Mouse (Mus musculus): ENCODE measurements around the gene Tes. TPM values are rescaled to one million over a fixed set of nuclear protein-coding genes. Genes with fewer than 3 reads are reported as not detected.
A peak's percentile ranks its signal among the peaks of the same experiment; 100 is the strongest.

Tes gene
- polyA plus RNA-seq, 1 experiment from 2014 or later, result 70.8 TPM

- no peak for ATAC-seq (replicated peaks; ENCODE audit: low FRiP score, low read depth)
These were observed 29.7 kb upstream of the Tes start for GRCm38 (mm10) chr6:17035228-17035627.

GRCm38 (mm10) chr6:17051432-17052025, 13.4 kb upstream of the Tes start:
- Histone ChIP-seq H3K4me1 (replicated peaks; ENCODE audit: insufficient read depth, low read length) (no peaks in the 10 kb centered on the region), H3K27ac (no peak overlapping the region), H3K27me3 (ENCODE audit: insufficient read depth, low read length) (no peaks in the 10 kb centered on the region), H3K9ac (ENCODE audit: low read depth, low read length) (no peak overlapping the region), H3K4me2 (ENCODE audit: low read length) (no peak overlapping the region), H3K4me3 (replicated peaks; ENCODE audit: low read depth, low read length) (no peak overlapping the region), H3K9me3 (replicated peaks; ENCODE audit: low read length) (no peaks in the 10 kb centered on the region), H3K36me3 (ENCODE audit: insufficient read depth, low read length) (no peaks in the 10 kb centered on the region)
- DNase-seq (ENCODE audit: low spot score) (no peak), ATAC-seq (replicated peaks; ENCODE audit: low FRiP score, low read depth) (no peak)
- WGBS, result 68% methylated on average over 4 of the region's 4 CpGs
- TF ChIP-seq CTCF (IDR thresholded peaks at IDR 0.05; ENCODE audit: low read depth), result no peak

More at GRCm38 (mm10) chr6:17035228-17035627, 29.7 kb upstream of the Tes start:
- Histone ChIP-seq H3K4me3 (replicated peaks; ENCODE audit: low read depth, low read length) (no peak overlapping the region), H3K27ac (no peak overlapping the region), H3K27me3 (ENCODE audit: insufficient read depth, low read length) (no peaks in the 10 kb centered on the region), H3K4me2 (ENCODE audit: low read length) (no peak overlapping the region), H3K36me3 (ENCODE audit: insufficient read depth, low read length) (no peaks in the 10 kb centered on the region), H3K9ac (ENCODE audit: low read depth, low read length) (no peak overlapping the region), H3K9me3 (replicated peaks; ENCODE audit: low read length) (no peaks in the 10 kb centered on the region), H3K4me1 (replicated peaks; ENCODE audit: insufficient read depth, low read length) (no peaks in the 10 kb centered on the region)
- DNase-seq (ENCODE audit: low spot score), result no peak
- TF ChIP-seq CTCF (IDR thresholded peaks at IDR 0.05; ENCODE audit: low read depth), result no peak

DNA sequence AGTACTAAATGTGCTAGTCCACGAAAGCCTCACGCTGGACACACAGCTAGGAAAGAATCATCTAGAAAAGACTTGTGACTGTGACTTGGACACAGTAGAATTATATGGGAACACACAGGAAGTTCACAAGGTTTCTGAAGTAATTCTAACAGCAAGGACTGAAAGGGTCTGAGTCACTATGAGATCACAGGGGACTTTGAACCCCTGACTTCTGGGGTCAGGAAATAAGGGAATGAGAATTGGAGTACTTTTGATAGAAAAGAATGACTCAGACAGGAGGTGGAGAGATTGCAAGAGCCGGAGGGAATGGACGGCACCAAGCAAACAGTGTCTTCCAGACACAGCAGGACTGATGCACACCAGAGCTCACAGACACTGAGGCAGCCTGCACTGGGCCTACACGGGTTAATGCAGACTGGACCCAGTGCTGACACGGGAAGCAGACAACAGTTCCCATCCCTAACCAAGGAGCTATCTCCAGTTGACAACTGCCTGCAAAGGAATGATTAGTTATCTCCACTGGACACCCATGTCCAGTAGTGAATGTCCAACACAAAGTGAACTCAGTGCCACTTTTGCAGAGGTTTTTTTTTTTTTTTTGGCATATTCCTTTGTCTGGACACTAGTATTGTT, 11.8 kb upstream of the Tes start:
- H3K4me3 ChIP-seq (replicated peaks; ENCODE audit: low read depth, low read length), result no peak overlapping the region
- 64% methylated on average over 6 of the region's 6 CpGs for WGBS
- H3K9me3 ChIP-seq (replicated peaks; ENCODE audit: low read length), result no peaks in the 10 kb centered on the region
- ATAC-seq (replicated peaks; ENCODE audit: low FRiP score, low read depth) (peak; percentile 25; the same call in 1 of the 2 replicates), DNase-seq (ENCODE audit: low spot score) (no peak)
- TF ChIP-seq CTCF (IDR thresholded peaks at IDR 0.05; ENCODE audit: low read depth), result no peak
- H3K9ac ChIP-seq (ENCODE audit: low read depth, low read length), result no peak overlapping the region
- H3K4me1 ChIP-seq (replicated peaks; ENCODE audit: insufficient read depth, low read length), result no peaks in the 10 kb centered on the region
- no peaks in the 10 kb centered on the region for H3K36me3 ChIP-seq (ENCODE audit: insufficient read depth, low read length)
- H3K4me2 ChIP-seq (ENCODE audit: low read length), result no peak overlapping the region
- no peak overlapping the region for H3K27ac ChIP-seq
- no peaks in the 10 kb centered on the region for H3K27me3 ChIP-seq (ENCODE audit: insufficient read depth, low read length)

GRCm38 (mm10) chr6:17054781-17055180, 10.2 kb upstream of the Tes start:
- Histone ChIP-seq H3K9me3 (replicated peaks; ENCODE audit: low read length) (no peaks in the 10 kb centered on the region), H3K36me3 (ENCODE audit: insufficient read depth, low read length) (no peaks in the 10 kb centered on the region), H3K9ac (ENCODE audit: low read depth, low read length) (no peak overlapping the region), H3K4me2 (ENCODE audit: low read length) (no peak overlapping the region), H3K27me3 (ENCODE audit: insufficient read depth, low read length) (no peaks in the 10 kb centered on the region), H3K27ac (no peak overlapping the region), H3K4me1 (replicated peaks; ENCODE audit: insufficient read depth, low read length) (no peaks in the 10 kb centered on the region), H3K4me3 (replicated peaks; ENCODE audit: low read depth, low read length) (no peak overlapping the region)
- ATAC-seq (replicated peaks; ENCODE audit: low FRiP score, low read depth) (no peak), DNase-seq (ENCODE audit: low spot score) (no peak)
- WGBS, result 93% methylated on average over 2 of the region's 2 CpGs
- TF ChIP-seq CTCF (IDR thresholded peaks at IDR 0.05; ENCODE audit: low read depth), result no peak

- H3K4me3 ChIP-seq (replicated peaks; ENCODE audit: low read depth, low read length), result no peak overlapping the region
- WGBS, result 64% methylated on average over 2 of the region's 2 CpGs
- H3K36me3 ChIP-seq (ENCODE audit: insufficient read depth, low read length), result no peaks in the 10 kb centered on the region
- TF ChIP-seq CTCF (IDR thresholded peaks at IDR 0.05; ENCODE audit: low read depth), result no peak
- DNase-seq (ENCODE audit: low spot score) (peak; percentile 36), ATAC-seq (replicated peaks; ENCODE audit: low FRiP score, low read depth) (no peak)
- H3K27me3 ChIP-seq (ENCODE audit: insufficient read depth, low read length), result no peaks in the 10 kb centered on the region
- no peak overlapping the region for H3K4me2 ChIP-seq (ENCODE audit: low read length)
- H3K9ac ChIP-seq (ENCODE audit: low read depth, low read length), result no peak overlapping the region
- H3K4me1 ChIP-seq (replicated peaks; ENCODE audit: insufficient read depth, low read length), result no peaks in the 10 kb centered on the region
- no peaks in the 10 kb centered on the region for H3K9me3 ChIP-seq (replicated peaks; ENCODE audit: low read length)
- no peak overlapping the region for H3K27ac ChIP-seq
These were observed 9.3 kb upstream of the Tes start for GRCm38 (mm10) chr6:17055659-17056058.

GRCm38 (mm10) chr6:17059501-17059900, 5.4 kb upstream of the Tes start:
- H3K27me3 ChIP-seq (ENCODE audit: insufficient read depth, low read length), result no peaks in the 10 kb centered on the region
- no peak for TF ChIP-seq CTCF (IDR thresholded peaks at IDR 0.05; ENCODE audit: low read depth)
- no peak overlapping the region for H3K4me2 ChIP-seq (ENCODE audit: low read length)
- H3K36me3 ChIP-seq (ENCODE audit: insufficient read depth, low read length), result no peaks in the 10 kb centered on the region
- peaks cover 8% of the 10 kb centered on the region for H3K4me1 ChIP-seq (replicated peaks; ENCODE audit: insufficient read depth, low read length)
- H3K27ac ChIP-seq, result peak overlapping the region; percentile 10; the same call in 1 of the 2 replicates
- 32% methylated on average over 2 of the region's 2 CpGs for WGBS
- peak; percentile 89 for ATAC-seq (replicated peaks; ENCODE audit: low FRiP score, low read depth)
- no peak overlapping the region for H3K4me3 ChIP-seq (replicated peaks; ENCODE audit: low read depth, low read length)
- H3K9ac ChIP-seq (ENCODE audit: low read depth, low read length), result no peak overlapping the region
- no peaks in the 10 kb centered on the region for H3K9me3 ChIP-seq (replicated peaks; ENCODE audit: low read length)
- DNase-seq (ENCODE audit: low spot score), result peak; percentile 48

Data from kidney, postnatal 0 days (tissue).